Mouse (Mus musculus) Patski (cell line): Measurements from ENCODE around the gene Lhx2. TPM values are rescaled to one million over a fixed set of nuclear protein-coding genes. Genes with fewer than 3 reads are reported as not detected.

Experiments
- ATAC-seq: fragments of 100-300 bp; one replicate; pipeline ENCODE4 v1.8.0; 2021
- CTCF ChIA-PET: fragments of 350-600 bp; sonication (Branson Sonifier 250); formaldehyde crosslinking; loops from one replicate; lab custom pipeline; 2022; ENCODE audit warnings: inconsistent platforms; lab: Charles Lee
- POLR2A ChIA-PET: fragments of 350-600 bp; sonication (Branson Sonifier 250); formaldehyde crosslinking; loops from one replicate; lab custom pipeline; 2022; ENCODE audit warnings: antibody characterized with exemption, inconsistent platforms; lab: Charles Lee
- DNase-seq: peaks from one replicate; pipeline ENCODE4 v3.0.0-alpha.2; 2011; ENCODE audit warnings: low read depth, low spot score
- H3K27me3 ChIP-seq: fragments of 371-371 bp; one replicate; pipeline ENCODE4 v1.5.1; 2021
- CTCF ChIP-seq: fragments of 100-300 bp; IDR thresholded peaks from one replicate; pipeline ENCODE4 v1.5.1; 2021
- in situ Hi-C: fragments of 300-500 bp; cut with MboI; formaldehyde crosslinking; loops from 3 replicates; pipeline ENCODE4 v1.11.1; 2018; ENCODE audit warnings: low pct_unique_long_range_greater_than_20kb, mixed read lengths
- polyA plus RNA-seq: library from polyadenylated mRNA; unstranded; gene quantifications from one replicate; pipeline ENCODE4 v1.2.3, GENCODE M21; 2021

The Lhx2 gene
- polyA plus RNA-seq, 1 experiment from 2014 or later, result 4.3 TPM

- DNase-seq (no peak), ATAC-seq (no peak)
- POLR2A ChIA-PET, result no interaction called here
- H3K27me3 ChIP-seq, result peaks cover 8% of the 10 kb centered on the region
- TF ChIP-seq CTCF, result no peak
- CTCF ChIA-PET, result interaction anchor here (0.9 kb wide), 1 partner anchor 8 kb away, joined by 3 read pairs; no protein-coding TSS in a partner anchor
- in situ Hi-C loops, result no loop called here
Observed at GRCm38 (mm10) chr2:38333586-38334119, 5.4 kb upstream of the Lhx2 start.

DNA sequence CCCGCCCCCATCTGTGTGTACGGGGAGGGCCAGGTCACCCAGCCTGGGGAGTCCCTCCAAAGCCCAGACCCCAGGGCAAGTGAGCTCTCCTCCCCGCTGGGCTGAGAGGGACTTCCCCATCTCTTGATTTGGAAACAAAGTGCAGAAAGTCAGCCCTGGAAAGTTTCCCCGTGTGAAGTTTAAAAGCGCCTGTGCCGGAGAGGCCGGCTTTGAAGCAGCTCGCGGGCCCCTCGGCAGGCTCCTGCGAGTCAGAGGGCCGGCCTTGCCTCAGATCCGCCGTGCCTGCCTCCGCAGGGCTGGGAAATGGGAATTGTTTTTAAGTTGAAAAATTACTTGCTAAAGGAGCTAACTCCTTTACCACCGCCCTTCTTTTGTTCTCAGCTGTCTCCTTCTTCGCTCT lies 2.5 kb upstream of the Lhx2 start:
- no peak for DNase-seq
- ATAC-seq, result no peak
- ChIA-PET POLR2A (no interaction called here), CTCF (no interaction called here)
- peaks cover 20% of the 10 kb centered on the region for H3K27me3 ChIP-seq
- no peak for TF ChIP-seq CTCF
- in situ Hi-C loops, result no loop called here

DNA sequence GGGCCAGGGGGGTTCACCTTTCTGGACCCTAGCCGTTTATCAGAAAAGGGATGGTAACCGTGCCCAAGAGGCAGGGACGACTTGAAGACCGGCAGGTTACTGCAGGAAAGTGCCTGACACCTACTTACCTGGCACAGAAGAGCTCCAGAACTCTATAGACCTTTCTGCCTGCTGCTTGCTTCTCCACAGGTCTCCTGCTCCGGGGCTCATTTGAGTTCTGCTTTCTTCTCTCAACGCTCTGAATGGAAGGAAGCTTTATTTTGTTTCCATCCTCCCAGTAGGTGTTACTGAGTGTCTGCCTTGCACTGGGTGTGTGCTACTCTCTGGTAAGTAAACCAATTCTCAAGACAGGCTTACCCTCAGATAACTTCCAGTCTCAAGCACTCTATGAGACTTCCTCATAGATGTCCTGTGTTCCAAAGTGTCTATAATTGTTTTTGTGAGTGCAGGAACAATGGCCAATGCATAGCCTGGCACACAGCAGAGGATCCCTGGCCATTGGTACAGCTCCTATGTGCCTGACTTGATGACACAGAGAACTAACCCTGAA lies 1.9 kb upstream of the Lhx2 start:
- POLR2A ChIA-PET, result no interaction called here
- TF ChIP-seq CTCF, result no peak
- CTCF ChIA-PET, result no interaction called here
- in situ Hi-C loops, result no loop called here
- DNase-seq, result no peak
- ATAC-seq, result no peak
- peaks cover 22% of the 10 kb centered on the region for H3K27me3 ChIP-seq

GRCm38 (mm10) chr2:38337681-38338080 lies 1.4 kb upstream of the Lhx2 start:
- in situ Hi-C loops, result no loop called here
- no peak for TF ChIP-seq CTCF
- H3K27me3 ChIP-seq, result peaks cover 24% of the 10 kb centered on the region
- no peak for ATAC-seq
- POLR2A ChIA-PET, result no interaction called here
- CTCF ChIA-PET, result no interaction called here
- no peak for DNase-seq

DNA sequence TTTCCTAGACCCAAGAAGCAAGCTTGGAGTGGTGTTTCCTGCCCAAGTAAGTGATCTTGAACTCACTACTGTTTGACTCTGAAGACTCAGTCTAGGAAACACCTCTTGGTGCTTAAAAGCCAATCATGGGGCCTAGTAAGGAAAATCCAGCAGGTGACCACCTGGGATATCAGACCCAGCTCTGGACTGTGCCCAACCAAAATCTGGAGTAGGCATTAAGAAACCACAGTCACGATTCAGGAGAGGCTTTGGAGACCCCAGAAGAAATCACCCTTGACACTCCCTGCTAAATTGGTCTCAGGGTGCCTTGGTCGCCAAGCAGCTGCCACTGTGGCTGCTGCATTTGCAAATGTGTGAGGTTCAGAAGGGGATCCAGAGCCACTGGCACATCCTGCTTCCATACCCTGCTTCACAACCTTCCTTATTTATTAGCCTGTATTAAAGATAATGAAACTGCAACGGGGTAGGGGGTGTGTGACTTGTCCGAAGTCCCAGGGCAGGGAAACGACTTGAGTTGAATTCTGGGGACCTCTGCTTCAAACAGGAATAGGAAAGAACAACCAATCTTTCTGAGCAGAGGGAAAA lies 641 bp upstream of the Lhx2 start:
- ChIA-PET CTCF (interaction anchor here (1.4 kb wide), 1 partner anchor 9 kb away, joined by 3 read pairs; no protein-coding TSS in a partner anchor), POLR2A (no interaction called here)
- H3K27me3 ChIP-seq, result peaks cover 24% of the 10 kb centered on the region
- in situ Hi-C loops, result no loop called here
- ATAC-seq (no peak), DNase-seq (no peak)
- no peak for TF ChIP-seq CTCF

DNA sequence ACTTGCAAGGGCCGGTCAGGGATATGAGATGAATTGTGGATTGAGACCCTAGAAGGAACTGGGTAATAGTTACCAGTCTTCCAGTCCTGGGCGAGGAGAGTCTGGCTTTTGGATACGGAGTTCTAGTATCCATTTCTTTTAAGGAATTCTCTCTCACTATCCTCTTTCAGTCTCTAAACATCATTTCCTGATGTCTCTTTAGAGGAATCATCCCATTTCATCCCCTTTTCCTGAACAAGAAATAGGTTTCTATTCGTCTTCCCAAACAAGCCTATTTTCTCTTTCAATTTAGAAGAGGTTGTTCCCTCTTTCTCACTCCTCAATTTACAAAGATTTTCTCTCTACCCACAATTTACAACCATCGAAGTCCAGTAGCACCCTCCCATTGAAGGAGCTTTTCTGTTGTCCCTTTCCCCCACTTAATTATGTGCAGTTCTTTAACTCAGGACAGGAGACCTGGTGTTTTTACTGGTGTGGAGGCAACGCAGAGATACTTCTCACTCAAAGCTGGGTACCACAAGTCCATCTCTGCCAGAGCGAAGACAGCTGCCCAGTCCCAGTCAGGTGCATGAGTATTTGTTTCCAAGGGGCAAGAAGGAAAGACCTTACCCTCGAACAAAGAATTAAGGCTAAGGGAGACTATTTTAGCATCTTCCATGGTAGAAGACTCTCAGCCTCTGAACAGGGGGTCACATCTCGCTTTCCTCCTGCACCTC lies 987 bp downstream of the Lhx2 start:
- peaks cover 24% of the 10 kb centered on the region for H3K27me3 ChIP-seq
- ATAC-seq, result no peak
- TF ChIP-seq CTCF, result no peak
- ChIA-PET CTCF (interaction anchor here (1.4 kb wide), 1 partner anchor 11 kb away, joined by 3 read pairs; no protein-coding TSS in a partner anchor), POLR2A (no interaction called here)
- in situ Hi-C loops, result no loop called here
- no peak for DNase-seq

- in situ Hi-C loops, result no loop called here
- H3K27me3 ChIP-seq, result peaks cover 24% of the 10 kb centered on the region
- ChIA-PET CTCF (interaction anchor here (1.5 kb wide), 1 partner anchor 7 kb away, joined by 3 read pairs; no protein-coding TSS in a partner anchor), POLR2A (no interaction called here)
- DNase-seq (no peak), ATAC-seq (no peak)
- TF ChIP-seq CTCF, result no peak
Observed at GRCm38 (mm10) chr2:38340626-38341200, 1.6 kb downstream of the Lhx2 start.

DNA sequence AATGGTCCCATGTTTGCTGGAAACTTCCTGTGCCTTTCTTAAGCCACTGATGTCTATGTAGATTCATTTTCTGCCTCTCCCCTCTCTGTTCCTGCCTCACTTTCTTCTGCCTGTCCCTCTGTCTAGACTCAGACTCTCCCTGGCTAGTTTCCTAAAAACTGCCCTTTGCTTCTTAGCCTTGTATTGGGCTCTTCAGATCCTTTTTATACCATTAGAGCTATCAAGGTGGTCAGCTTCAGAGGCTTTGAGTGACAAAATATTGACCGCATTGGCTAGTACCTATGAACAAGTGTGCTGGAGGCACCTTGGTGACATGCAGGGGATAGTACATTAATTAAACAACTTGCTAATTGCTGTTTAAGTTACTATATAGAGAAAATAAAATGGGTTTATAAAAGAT lies 4.5 kb downstream of the Lhx2 start:
- DNase-seq (no peak), ATAC-seq (no peak)
- TF ChIP-seq CTCF, result no peak
- POLR2A ChIA-PET, result interaction anchor here (0.7 kb wide), 1 partner anchor 159 kb away, joined by 5 read pairs; no protein-coding TSS in a partner anchor
- in situ Hi-C loops, result no loop called here
- H3K27me3 ChIP-seq, result peaks cover 19% of the 10 kb centered on the region
- CTCF ChIA-PET, result no interaction called here

DNA sequence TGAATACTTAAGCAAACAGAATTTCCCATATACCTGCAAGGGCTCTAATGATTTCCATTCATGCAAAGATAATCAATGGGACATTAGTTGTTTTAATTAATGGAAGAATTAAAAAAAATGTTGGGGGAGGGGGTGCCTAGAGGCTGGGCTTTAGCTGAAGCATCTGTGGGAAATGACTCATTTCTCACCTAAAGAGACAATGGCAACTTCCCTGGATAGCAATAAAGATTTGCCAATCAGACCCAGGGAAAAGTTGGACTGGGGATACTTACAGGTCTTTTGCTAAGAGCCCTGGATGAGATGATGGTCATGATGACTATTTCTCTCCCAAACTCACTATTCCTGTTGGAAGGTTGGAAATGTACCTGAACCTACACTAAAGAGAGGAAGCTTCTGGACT lies 5.6 kb downstream of the Lhx2 start:
- CTCF ChIA-PET, result no interaction called here
- no peak for ATAC-seq
- peaks cover 19% of the 10 kb centered on the region for H3K27me3 ChIP-seq

GRCm38 (mm10) chr2:38346417-38346816 lies 7.3 kb downstream of the Lhx2 start:
- no peak for ATAC-seq
- DNase-seq, result no peak
- no peak for TF ChIP-seq CTCF
- POLR2A ChIA-PET, result no interaction called here
- peaks cover 8% of the 10 kb centered on the region for H3K27me3 ChIP-seq
- CTCF ChIA-PET, result no interaction called here
- in situ Hi-C loops, result no loop called here

More for the DNA sequence above, 5.6 kb downstream of the Lhx2 start:
- no peak for TF ChIP-seq CTCF
- DNase-seq, result no peak
- in situ Hi-C loops, result no loop called here
- POLR2A ChIA-PET, result no interaction called here
